Mouse (Mus musculus) intestine, embryonic 14.5 days (tissue): ENCODE measurements around the gene Dlg5. TPM values are rescaled to one million over a fixed set of nuclear protein-coding genes. Genes with fewer than 3 reads are reported as not detected.

Experiments used
- ATAC-seq: fragments of 200-750 bp; cut with Nextera tagmentation; replicated peaks from 2 replicates; pipeline ENCODE4 v1.8.0; 2017; ENCODE audit warnings: low read depth, moderate number of reproducible peaks, moderate TSS enrichment, moderate library complexity; ENCODE audit not compliant: low FRiP score, low TSS enrichment
- DNase-seq: peaks from one replicate; pipeline ENCODE4 v3.0.0-alpha.2; 2018; ENCODE audit warnings: low spot score
- H3K27ac ChIP-seq: fragments of 300-500 bp; sonication (generic); 2 replicates; pipeline ENCODE4 v1.5.1; 2014; ENCODE audit warnings: low read depth, mild to moderate bottlenecking, control low read depth
- H3K27me3 ChIP-seq: fragments of 300-500 bp; sonication (generic); replicated peaks from 2 replicates; pipeline ENCODE4 v1.6.1; 2014; ENCODE audit warnings: low read length, control low read depth; ENCODE audit not compliant: control insufficient read depth, insufficient read depth
- H3K36me3 ChIP-seq: fragments of 300-500 bp; sonication (generic); 2 replicates; pipeline ENCODE4 v1.6.1; 2014; ENCODE audit warnings: low read length, control low read depth; ENCODE audit not compliant: control insufficient read depth, insufficient read depth
- H3K4me1 ChIP-seq: fragments of 300-500 bp; sonication (generic); replicated peaks from 2 replicates; pipeline ENCODE4 v1.6.1; 2014; ENCODE audit warnings: low read length, control low read depth, mixed read lengths; ENCODE audit not compliant: control insufficient read depth, insufficient read depth
- H3K4me2 ChIP-seq: fragments of 300-500 bp; sonication (generic); 2 replicates; pipeline ENCODE4 v1.6.1; 2014; ENCODE audit warnings: low read length
- H3K4me3 ChIP-seq: fragments of 300-500 bp; sonication (generic); 2 replicates; pipeline ENCODE4 v1.5.1; 2014; ENCODE audit warnings: low read depth, low read length, control low read depth, mixed read lengths
- H3K9ac ChIP-seq: fragments of 300-500 bp; sonication (generic); 2 replicates; pipeline ENCODE4 v1.6.1; 2014; ENCODE audit warnings: mild to moderate bottlenecking, low read length
- H3K9me3 ChIP-seq: fragments of 300-500 bp; sonication (generic); 2 replicates; pipeline ENCODE4 v1.6.1; 2016; ENCODE audit warnings: low read length, control low read depth; ENCODE audit not compliant: control insufficient read depth
- WGBS: fragments of 180-500 bp; shearing (Covaris S2); extraction: QIAGEN DNeasy Blood & Tissue Kit; methylation state at CpG from one replicate; pipeline ENCODE4 v1.1.7; 2014; 5-methylcytosine and 5-hydroxymethylcytosine counted together
- polyA plus RNA-seq: library from polyadenylated mRNA; unstranded; fragments of >200 nt; fragmentation: Nextera tagmentation; extraction: Ambion mirVana; gene quantifications from 2 replicates; pipeline ENCODE4 v1.2.1, GENCODE M21; 2014

Gene Dlg5
- polyA plus RNA-seq, 1 experiment from 2014 or later: 25.3 TPM

- Histone ChIP-seq H3K4me1 (peaks cover 12% of the 10 kb centered on the region; the same call in 1 of the 2 replicates), H3K36me3 (no peaks in the 10 kb centered on the region), H3K9ac (no peak overlapping the region), H3K27me3 (no peaks in the 10 kb centered on the region), H3K27ac (no peak overlapping the region), H3K9me3 (no peaks in the 10 kb centered on the region), H3K4me2 (no peak overlapping the region), H3K4me3 (no peak overlapping the region)
- 80% methylated on average over 8 of the region's 8 CpGs for WGBS
- ATAC-seq: no peak
- no peak for DNase-seq
Measured at GRCm38 (mm10) chr14:24227015-24227414, 18.7 kb downstream of the Dlg5 start.

GRCm38 (mm10) chr14:24226344-24226743 lies 19.4 kb downstream of the Dlg5 start:
- Histone ChIP-seq H3K27ac (no peak overlapping the region), H3K4me1 (peaks cover 12% of the 10 kb centered on the region; the same call in 1 of the 2 replicates), H3K4me3 (no peak overlapping the region), H3K27me3 (no peaks in the 10 kb centered on the region), H3K36me3 (no peaks in the 10 kb centered on the region), H3K9me3 (no peaks in the 10 kb centered on the region), H3K4me2 (no peak overlapping the region), H3K9ac (no peak overlapping the region)
- WGBS: 100% methylated on average over 2 of the region's 2 CpGs
- ATAC-seq (no peak), DNase-seq (no peak)

GRCm38 (mm10) chr14:24222759-24223158 lies 23.0 kb downstream of the Dlg5 start:
- Histone ChIP-seq H3K4me1 (no peaks in the 10 kb centered on the region), H3K27ac (no peak overlapping the region), H3K27me3 (no peaks in the 10 kb centered on the region), H3K4me2 (no peak overlapping the region), H3K36me3 (no peaks in the 10 kb centered on the region), H3K9ac (no peak overlapping the region), H3K4me3 (no peak overlapping the region), H3K9me3 (no peaks in the 10 kb centered on the region)
- no peak for ATAC-seq
- no peak for DNase-seq
- 50% methylated on average over 3 of the region's 3 CpGs for WGBS

GRCm38 (mm10) chr14:24222273-24222672 lies 23.4 kb downstream of the Dlg5 start:
- no peaks in the 10 kb centered on the region for H3K9me3 ChIP-seq
- H3K4me3 ChIP-seq: no peak overlapping the region
- ATAC-seq: no peak
- H3K4me2 ChIP-seq: no peak overlapping the region
- no peak overlapping the region for H3K27ac ChIP-seq
- WGBS: 84% methylated on average over 3 of the region's 3 CpGs
- no peaks in the 10 kb centered on the region for H3K36me3 ChIP-seq
- H3K27me3 ChIP-seq: no peaks in the 10 kb centered on the region
- H3K4me1 ChIP-seq: peaks cover 2% of the 10 kb centered on the region; the same call in 1 of the 2 replicates
- H3K9ac ChIP-seq: no peak overlapping the region
- DNase-seq: no peak

GRCm38 (mm10) chr14:24217362-24217722 lies 28.4 kb downstream of the Dlg5 start:
- Histone ChIP-seq H3K4me1 (peaks cover 33% of the 10 kb centered on the region), H3K9ac (no peak overlapping the region), H3K36me3 (no peaks in the 10 kb centered on the region), H3K9me3 (no peaks in the 10 kb centered on the region), H3K27me3 (no peaks in the 10 kb centered on the region), H3K27ac (no peak overlapping the region), H3K4me2 (no peak overlapping the region), H3K4me3 (no peak overlapping the region)
- DNase-seq (no peak), ATAC-seq (no peak)
- WGBS: 65% methylated on average over 8 of the region's 8 CpGs

GRCm38 (mm10) chr14:24216678-24217361 lies 28.9 kb downstream of the Dlg5 start:
- H3K27ac ChIP-seq: no peak overlapping the region
- H3K9me3 ChIP-seq: no peaks in the 10 kb centered on the region
- DNase-seq: no peak
- H3K27me3 ChIP-seq: no peaks in the 10 kb centered on the region
- H3K36me3 ChIP-seq: no peaks in the 10 kb centered on the region
- peaks cover 37% of the 10 kb centered on the region for H3K4me1 ChIP-seq
- H3K4me3 ChIP-seq: no peak overlapping the region
- H3K9ac ChIP-seq: no peak overlapping the region
- WGBS: 51% methylated on average over 11 of the region's 11 CpGs
- H3K4me2 ChIP-seq: no peak overlapping the region
- ATAC-seq: no peak

- no peak for ATAC-seq
Measured at GRCm38 (mm10) chr14:24216064-24216463, 29.7 kb downstream of the Dlg5 start.

GRCm38 (mm10) chr14:24214436-24214835 lies 31.3 kb downstream of the Dlg5 start:
- WGBS: 76% methylated on average over 9 of the region's 9 CpGs
- DNase-seq: no peak
- H3K9me3 ChIP-seq: no peaks in the 10 kb centered on the region
- H3K27ac ChIP-seq: no peak overlapping the region
- H3K4me2 ChIP-seq: no peak overlapping the region
- ATAC-seq: no peak
- peaks cover 37% of the 10 kb centered on the region for H3K4me1 ChIP-seq
- no peak overlapping the region for H3K9ac ChIP-seq
- no peaks in the 10 kb centered on the region for H3K36me3 ChIP-seq
- no peak overlapping the region for H3K4me3 ChIP-seq
- H3K27me3 ChIP-seq: no peaks in the 10 kb centered on the region

More at GRCm38 (mm10) chr14:24216064-24216463, 29.7 kb downstream of the Dlg5 start:
- no peaks in the 10 kb centered on the region for H3K27me3 ChIP-seq
- no peaks in the 10 kb centered on the region for H3K36me3 ChIP-seq
- DNase-seq: no peak
- H3K4me1 ChIP-seq: peaks cover 37% of the 10 kb centered on the region
- H3K9ac ChIP-seq: no peak overlapping the region
- no peaks in the 10 kb centered on the region for H3K9me3 ChIP-seq
- no peak overlapping the region for H3K4me2 ChIP-seq
- H3K4me3 ChIP-seq: no peak overlapping the region
- no peak overlapping the region for H3K27ac ChIP-seq
- WGBS: 49% methylated on average over 4 of the region's 4 CpGs

GRCm38 (mm10) chr14:24213336-24213735 lies 32.4 kb downstream of the Dlg5 start:
- Histone ChIP-seq H3K4me3 (no peak overlapping the region), H3K27me3 (no peaks in the 10 kb centered on the region), H3K27ac (no peak overlapping the region), H3K4me1 (peaks cover 39% of the 10 kb centered on the region), H3K36me3 (no peaks in the 10 kb centered on the region), H3K9me3 (no peaks in the 10 kb centered on the region), H3K9ac (no peak overlapping the region), H3K4me2 (no peak overlapping the region)
- no peak for DNase-seq
- 60% methylated on average over 2 of the region's 2 CpGs for WGBS
- no peak for ATAC-seq
